Mouse (Mus musculus) left cerebral cortex, postnatal 25 days (tissue): ENCODE data around the gene Stat3. TPM values are rescaled to one million over a fixed set of nuclear protein-coding genes. Genes with fewer than 3 reads are reported as not detected.

Experiments used
- DNase-seq, 2 experiments: peaks; one replicate each; pipeline ENCODE4 v3.0.0; 2022; ENCODE audit warnings: low spot score in 2 of 2, mixed read lengths in 1 of 2
- intact Hi-C: fragments of 180-260 bp; cut with DNase I; formaldehyde crosslinking; loops from one replicate; pipeline ENCODE4 v1.15.1; 2025
- total RNA-seq, 2 experiments: library from RNA; stranded (reverse); gene quantifications; 2 replicates each; pipeline ENCODE4 v1.2.3; 2021

Gene Stat3
- total RNA-seq, 2 experiments from 2014 or later, result 44.1 to 45.0 TPM

- intact Hi-C loops, result no loop called here
- no peak for DNase-seq
These were observed 3.7 kb downstream of the Stat3 start for GRCm38 (mm10) chr11:100935373-100936355.

- intact Hi-C loops, result no loop called here
These were observed 8.0 kb downstream of the Stat3 start for GRCm38 (mm10) chr11:100931254-100931921.

GRCm38 (mm10) chr11:100930611-100931010 lies 8.7 kb downstream of the Stat3 start:
- no peak for DNase-seq
- intact Hi-C loops, result no loop called here

More at GRCm38 (mm10) chr11:100931254-100931921, 8.0 kb downstream of the Stat3 start:
- no peak for DNase-seq

GRCm38 (mm10) chr11:100927386-100927785 lies 12.0 kb downstream of the Stat3 start:
- no peak for DNase-seq
- intact Hi-C loops, result no loop called here

GRCm38 (mm10) chr11:100924386-100924919 lies 14.9 kb downstream of the Stat3 start:
- intact Hi-C loops, result no loop called here
- DNase-seq, result no peak

- intact Hi-C loops, result no loop called here
- no peak for DNase-seq
These were observed 18.3 kb downstream of the Stat3 start for GRCm38 (mm10) chr11:100920887-100921624.

DNA sequence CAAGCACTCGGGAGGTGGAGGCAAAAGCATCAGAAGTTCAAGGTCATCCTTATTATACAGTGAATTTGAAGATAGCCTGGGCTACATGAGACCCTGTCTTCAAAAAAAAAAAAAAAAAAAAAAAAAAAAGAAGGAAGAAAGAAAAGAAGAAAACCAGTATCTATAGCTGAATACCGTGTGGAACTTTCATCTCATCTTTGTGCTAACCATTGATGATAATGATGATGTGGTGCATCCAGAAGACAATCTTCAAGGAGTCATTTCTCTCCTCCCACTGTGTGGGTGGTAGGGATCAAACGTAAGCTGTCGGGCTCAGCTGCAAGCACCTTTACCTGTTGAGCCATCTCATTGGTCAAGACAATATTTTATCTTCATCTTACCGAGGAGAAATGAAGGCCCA lies 21.3 kb downstream of the Stat3 start:
- DNase-seq, result no peak
- intact Hi-C loops, result no loop called here

DNA sequence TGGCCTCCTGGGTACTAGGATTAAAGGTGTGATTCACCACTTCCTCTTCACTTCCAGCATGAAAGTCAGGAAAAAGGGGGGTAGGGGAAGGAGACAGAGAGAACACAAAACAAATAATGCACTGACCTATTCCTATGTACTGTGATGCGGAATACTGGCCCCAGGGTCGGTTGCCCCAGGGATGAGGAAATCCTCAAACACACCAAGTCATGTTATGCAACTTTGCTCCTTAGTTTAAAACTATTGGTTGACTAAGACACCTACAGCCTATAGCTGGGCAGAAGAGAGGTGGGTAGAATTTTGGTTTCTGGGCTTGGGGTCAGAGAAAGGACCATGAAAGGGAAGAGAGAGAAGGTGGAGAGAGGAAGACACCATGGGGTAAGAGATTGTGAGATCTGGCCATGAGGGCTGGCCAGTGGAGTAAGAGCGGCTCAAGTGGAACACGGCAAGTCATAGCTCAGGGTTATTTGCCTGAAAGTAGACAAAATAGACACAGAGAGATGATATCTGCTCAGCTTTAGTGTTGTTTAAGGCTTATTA lies 22.8 kb downstream of the Stat3 start:
- DNase-seq, result no peak
- intact Hi-C loops, result no loop called here

- intact Hi-C loops, result no loop called here
These were observed 24.3 kb downstream of the Stat3 start for GRCm38 (mm10) chr11:100915063-100915462.

DNA sequence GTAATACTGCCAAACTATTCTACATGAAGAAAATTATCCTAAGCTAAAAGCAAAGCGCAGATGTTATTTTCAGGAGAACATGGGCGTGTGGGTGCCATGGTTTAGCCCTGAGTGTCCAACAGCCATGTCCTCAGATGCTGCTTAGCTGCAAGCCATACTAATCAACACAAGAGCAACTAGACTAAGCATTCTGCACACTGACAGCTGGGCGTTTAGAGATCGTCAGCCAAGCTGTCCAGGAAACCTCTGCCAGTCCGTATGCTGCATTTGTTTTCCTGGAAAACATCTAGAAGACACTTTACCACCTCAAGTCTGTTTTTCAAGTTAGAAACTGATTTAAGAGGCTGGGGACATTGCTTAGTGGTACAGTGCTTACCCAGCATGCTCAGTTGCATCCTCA lies 24.9 kb downstream of the Stat3 start:
- intact Hi-C loops, result no loop called here
- no peak for DNase-seq

More at GRCm38 (mm10) chr11:100915063-100915462, 24.3 kb downstream of the Stat3 start:
- DNase-seq, result no peak

DNA sequence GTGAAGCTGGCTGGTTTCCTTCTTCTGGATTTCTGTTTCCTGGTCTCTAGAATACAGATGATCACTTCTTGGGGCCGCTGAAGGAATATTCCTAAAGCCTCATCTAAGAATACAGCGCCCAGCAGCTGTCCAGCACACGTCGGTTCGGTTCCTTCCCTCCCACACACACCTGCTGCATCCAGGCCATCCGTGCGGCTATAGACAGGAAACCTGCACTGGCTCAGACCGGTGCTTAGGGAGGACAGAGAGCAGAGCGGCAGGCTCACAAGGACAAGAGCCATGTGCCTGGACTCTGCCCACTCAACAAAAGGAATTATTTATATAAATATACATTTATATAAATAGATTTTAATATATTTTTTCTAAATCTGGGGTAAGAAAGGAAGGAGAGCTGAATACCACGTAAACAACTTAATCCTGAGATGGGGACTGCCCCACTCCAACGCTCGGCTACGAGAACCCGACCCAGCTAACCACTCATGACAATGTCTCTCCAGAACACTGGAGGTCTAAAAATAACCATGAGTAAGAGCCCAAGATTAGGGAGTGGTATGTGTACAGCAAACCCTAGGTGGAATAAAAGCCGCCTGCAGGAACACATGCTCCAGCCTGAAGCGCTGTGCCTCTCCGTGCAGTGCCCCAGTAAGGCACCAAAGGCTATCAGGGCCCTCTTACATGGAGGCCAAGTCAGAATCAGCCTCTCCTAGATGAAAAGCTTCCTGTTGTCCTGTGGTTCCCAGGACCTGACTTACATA lies 26.8 kb downstream of the Stat3 start:
- intact Hi-C loops, result no loop called here
- DNase-seq, result no peak

- DNase-seq, result no peak
- intact Hi-C loops, result no loop called here
These were observed 30.8 kb downstream of the Stat3 start for GRCm38 (mm10) chr11:100908567-100908966.

DNA sequence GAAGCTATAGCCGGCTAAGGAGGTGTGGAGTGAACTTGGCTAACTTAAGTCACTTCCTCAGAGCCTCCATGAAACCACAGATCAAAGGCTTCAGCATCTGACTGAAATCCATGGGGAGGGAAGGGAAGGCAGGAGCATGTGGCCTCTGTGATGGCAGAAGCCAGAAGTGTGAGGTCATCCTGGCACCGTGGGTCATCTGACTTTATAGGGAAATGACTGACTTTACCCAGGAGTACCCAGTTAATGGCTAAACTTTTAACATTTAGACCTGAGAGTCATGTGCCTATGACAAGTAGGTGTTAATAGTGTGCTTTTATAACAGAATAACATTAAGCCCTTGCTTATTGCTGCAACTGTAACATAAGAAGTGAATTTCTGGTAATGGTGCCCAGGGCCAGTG lies 31.2 kb downstream of the Stat3 start:
- no peak for DNase-seq
- intact Hi-C loops, result no loop called here

GRCm38 (mm10) chr11:100906885-100907284 lies 32.5 kb downstream of the Stat3 start:
- intact Hi-C loops, result no loop called here
- DNase-seq, result no peak

DNA sequence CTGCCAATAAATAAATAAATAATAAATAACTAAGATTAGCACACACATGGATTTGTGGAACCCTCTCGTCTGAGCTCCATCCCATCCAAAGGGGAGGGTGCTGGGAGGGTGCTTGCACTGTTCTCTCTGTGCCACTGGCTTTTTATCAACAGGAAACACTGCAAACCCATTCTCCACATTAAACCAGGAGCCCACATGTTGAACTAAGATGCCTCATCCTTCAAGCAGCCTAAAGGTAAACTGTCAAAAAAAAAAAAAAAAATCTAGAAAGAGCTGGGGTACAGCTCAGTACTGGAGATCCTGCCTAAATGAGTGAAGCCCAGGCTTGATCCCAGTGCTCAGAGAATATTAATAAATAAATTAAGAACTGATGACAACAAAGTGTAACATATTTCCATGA lies 33.4 kb downstream of the Stat3 start:
- DNase-seq, result no peak
- intact Hi-C loops, result no loop called here

- intact Hi-C loops, result no loop called here
- DNase-seq, result no peak
These were observed 34.6 kb downstream of the Stat3 start for GRCm38 (mm10) chr11:100904580-100905351.

- DNase-seq, result no peak
- intact Hi-C loops, result no loop called here
These were observed 40.7 kb downstream of the Stat3 start for GRCm38 (mm10) chr11:100898441-100899199.
